Mouse (Mus musculus): ENCODE measurements at regions not wholly inside any gene's neighbourhood (a gene's known extent, or its start where the extent isn't known, plus 50 kb on each side); places are given as distances from the start of the nearest gene placed in this dataset.

- Histone ChIP-seq H3K4me2 (no peak overlapping the region), H3K9me3 (replicated peaks) (no peaks in the 10 kb centered on the region), H3K9ac (no peak overlapping the region), H3K4me3 (no peak overlapping the region), H3K27me3 (replicated peaks) (0 out of 2 replicates have a peak, but pooled peaks cover 3% of the 10 kb centered on the region), H3K36me3 (no peaks in the 10 kb centered on the region), H3K27ac (no peak overlapping the region), H3K4me1 (peaks cover 42% of the 10 kb centered on the region)
- 63% methylated on average over 10 of the region's 10 CpGs for whole genome bisulfite sequencing (ENCODE audit: insufficient replicate concordance)
- ATAC-seq, result no peak
Measured at GRCm38 (mm10) chr10:66904552-66905367, 191.2 kb upstream of the Jmjd1c start.

DNA sequence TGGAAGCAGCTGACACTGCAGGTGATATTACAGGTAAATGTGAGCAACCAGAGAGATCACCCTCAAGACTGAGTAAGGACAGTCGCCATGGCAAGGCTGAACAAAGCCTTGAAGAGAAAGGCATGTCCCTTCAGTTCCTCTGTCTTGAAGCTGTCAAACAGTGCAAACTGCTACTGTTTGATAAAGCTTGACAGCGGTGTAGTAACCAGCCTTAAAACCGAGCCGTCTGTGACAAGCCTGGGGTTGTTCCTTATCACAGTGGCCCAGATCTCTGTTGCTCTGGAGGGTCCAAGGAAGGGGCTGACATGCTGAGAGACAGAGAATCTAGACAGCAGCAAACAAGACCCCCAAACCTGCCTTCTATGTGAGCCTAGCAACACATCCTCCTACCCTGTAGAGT lies 188.1 kb upstream of the Jmjd1c start:
- no peak overlapping the region for H3K4me3 ChIP-seq
- peaks cover 38% of the 10 kb centered on the region for H3K4me1 ChIP-seq
- ATAC-seq, result peak; percentile 78
- no peak overlapping the region for H3K9ac ChIP-seq
- no peak overlapping the region for H3K27ac ChIP-seq
- H3K9me3 ChIP-seq (replicated peaks), result no peaks in the 10 kb centered on the region
- WGBS (ENCODE audit: insufficient replicate concordance), result 12% methylated on average over 4 of the region's 4 CpGs
- 0 out of 2 replicates have a peak overlapping the region, but pooled peaks have one; percentile 5 for H3K4me2 ChIP-seq
- H3K36me3 ChIP-seq, result no peaks in the 10 kb centered on the region
- H3K27me3 ChIP-seq (replicated peaks), result peaks cover 5% of the 10 kb centered on the region; the same call in 1 of the 2 replicates

DNA sequence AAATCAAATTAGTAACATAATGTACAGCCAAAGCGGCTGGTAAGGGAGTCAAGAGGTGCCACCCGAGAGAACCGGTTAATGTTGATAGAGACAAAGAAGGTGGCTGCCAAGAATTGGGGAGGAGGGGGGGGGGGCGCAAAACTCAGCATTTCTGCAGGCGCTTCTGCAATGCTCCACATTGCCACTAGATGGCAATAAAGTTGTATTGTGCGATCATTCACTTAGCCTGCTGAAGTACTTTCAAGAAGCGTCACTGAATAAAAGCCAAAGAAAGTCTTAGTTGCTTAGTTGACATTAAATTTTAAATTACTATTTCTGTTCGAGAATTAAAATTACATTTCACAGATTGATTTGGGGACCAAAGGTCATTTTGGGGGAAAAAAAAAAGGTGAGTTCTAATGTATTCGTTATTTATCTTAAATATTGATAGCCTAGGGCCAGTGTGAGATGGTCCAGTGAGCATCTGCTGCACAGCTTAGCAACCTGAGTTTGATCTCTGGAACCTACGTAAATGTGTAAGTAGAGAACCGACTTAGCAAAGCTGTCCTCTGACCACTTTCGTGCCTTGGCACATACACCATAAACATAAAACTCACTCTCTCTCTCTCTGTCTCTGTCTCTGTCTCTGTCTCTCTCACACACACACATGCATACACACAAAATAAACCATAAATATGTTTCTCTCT lies 186.6 kb upstream of the Jmjd1c start:
- Histone ChIP-seq H3K4me2 (no peak overlapping the region), H3K9me3 (replicated peaks) (no peaks in the 10 kb centered on the region), H3K27me3 (replicated peaks) (peaks cover 5% of the 10 kb centered on the region; the same call in 1 of the 2 replicates), H3K9ac (no peak overlapping the region), H3K4me1 (peaks cover 49% of the 10 kb centered on the region), H3K27ac (no peak overlapping the region), H3K36me3 (no peaks in the 10 kb centered on the region), H3K4me3 (no peak overlapping the region)
- 14% methylated on average over 12 of the region's 12 CpGs for WGBS (ENCODE audit: insufficient replicate concordance)
- no peak for ATAC-seq

GRCm38 (mm10) chr10:66909905-66910681 lies 185.8 kb upstream of the Jmjd1c start:
- H3K9ac ChIP-seq, result no peak overlapping the region
- H3K9me3 ChIP-seq (replicated peaks), result no peaks in the 10 kb centered on the region
- H3K27ac ChIP-seq, result no peak overlapping the region
- H3K4me2 ChIP-seq, result 0 out of 2 replicates have a peak overlapping the region, but pooled peaks have one; percentile 5
- peaks cover 50% of the 10 kb centered on the region for H3K4me1 ChIP-seq
- H3K36me3 ChIP-seq, result no peaks in the 10 kb centered on the region
- ATAC-seq, result 0 out of 2 replicates have a peak, but pooled peaks have one; percentile 14
- H3K27me3 ChIP-seq (replicated peaks), result peaks cover 5% of the 10 kb centered on the region; the same call in 1 of the 2 replicates
- H3K4me3 ChIP-seq, result no peak overlapping the region
- 61% methylated on average over 17 of the region's 17 CpGs for WGBS (ENCODE audit: insufficient replicate concordance)

DNA sequence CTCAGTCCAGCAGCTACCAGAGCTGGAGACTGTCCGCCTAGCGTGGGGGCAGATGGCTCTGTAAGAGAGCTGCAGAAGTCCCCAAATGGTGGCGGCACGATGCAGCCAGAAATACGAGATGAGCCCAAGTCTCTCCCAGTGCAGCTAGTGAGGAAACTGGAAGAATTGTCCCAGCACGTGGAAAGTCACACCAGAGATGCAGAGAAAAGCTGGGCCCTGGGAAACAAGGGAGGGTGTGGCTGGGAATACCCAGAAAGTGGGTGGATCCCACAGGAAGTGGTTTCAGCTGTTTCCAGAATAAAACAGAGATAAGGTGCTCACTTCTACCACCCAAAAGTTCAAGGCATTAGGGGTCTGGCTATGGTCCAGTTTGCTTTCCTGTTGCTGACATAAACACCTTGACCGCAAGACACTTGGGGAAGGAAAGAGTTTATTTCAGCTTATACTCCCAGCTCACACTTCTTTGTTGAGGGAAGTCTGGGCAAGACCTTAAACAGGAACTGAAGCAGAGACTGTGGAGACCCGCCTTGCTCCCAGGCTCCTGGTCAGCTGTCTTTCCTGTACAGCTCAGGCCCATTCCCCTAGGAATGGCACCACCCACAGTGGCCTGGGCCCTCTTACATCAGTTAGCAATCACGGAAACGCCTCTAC lies 184.5 kb upstream of the Jmjd1c start:
- no peak for ATAC-seq
- Histone ChIP-seq H3K4me2 (peak overlapping the region; percentile 30; the same call in 1 of the 2 replicates), H3K9ac (no peak overlapping the region), H3K27ac (no peak overlapping the region), H3K4me3 (no peak overlapping the region), H3K9me3 (replicated peaks) (no peaks in the 10 kb centered on the region), H3K27me3 (replicated peaks) (peaks cover 5% of the 10 kb centered on the region; the same call in 1 of the 2 replicates), H3K4me1 (peaks cover 50% of the 10 kb centered on the region), H3K36me3 (no peaks in the 10 kb centered on the region)
- WGBS (ENCODE audit: insufficient replicate concordance), result 16% methylated on average over 10 of the region's 10 CpGs

DNA sequence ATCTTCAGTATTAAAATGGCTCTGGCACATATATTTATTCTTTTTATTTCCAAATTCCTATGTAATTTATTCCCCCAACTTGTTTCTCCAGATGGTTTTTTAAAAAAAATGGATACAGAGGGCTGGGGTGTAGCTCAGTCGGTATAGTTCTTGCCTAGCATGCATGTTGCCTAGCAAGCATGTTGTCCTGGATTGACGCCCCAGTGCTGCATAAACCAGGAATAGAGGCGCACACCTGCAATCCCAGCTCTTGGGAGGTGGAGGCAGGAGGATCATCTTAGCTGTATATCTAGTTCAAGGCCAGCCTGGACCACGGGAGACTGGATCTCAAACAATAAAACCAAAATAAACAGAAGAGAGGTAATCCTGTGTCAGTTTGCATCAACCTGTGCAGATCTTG lies 183.5 kb upstream of the Jmjd1c start:
- Histone ChIP-seq H3K36me3 (no peaks in the 10 kb centered on the region), H3K4me2 (no peak overlapping the region), H3K27me3 (replicated peaks) (peaks cover 5% of the 10 kb centered on the region; the same call in 1 of the 2 replicates), H3K9me3 (replicated peaks) (no peaks in the 10 kb centered on the region), H3K9ac (no peak overlapping the region), H3K4me1 (peaks cover 50% of the 10 kb centered on the region), H3K4me3 (no peak overlapping the region), H3K27ac (no peak overlapping the region)
- WGBS (ENCODE audit: insufficient replicate concordance), result 69% methylated on average over 4 of the region's 4 CpGs
- no peak for ATAC-seq

DNA sequence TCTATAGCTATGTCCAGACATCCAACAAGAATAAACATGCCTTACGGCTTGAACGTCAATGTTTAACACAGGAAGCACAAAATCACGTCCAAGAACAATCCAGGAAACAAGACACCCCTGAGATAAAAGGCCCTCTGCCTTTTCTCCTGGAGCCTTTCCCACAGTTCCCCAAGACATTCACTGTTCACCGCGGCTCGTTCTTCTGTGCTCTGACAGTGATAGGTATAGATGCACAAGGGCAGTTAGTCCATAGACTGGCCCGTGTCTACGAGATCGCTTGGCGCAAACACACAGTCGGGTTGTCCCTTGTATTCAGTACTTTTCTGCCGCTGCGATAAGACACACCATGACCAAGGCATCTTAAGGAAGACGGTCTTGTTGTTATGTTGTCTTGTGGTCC lies 182.7 kb upstream of the Jmjd1c start:
- 41% methylated on average over 14 of the region's 14 CpGs for WGBS (ENCODE audit: insufficient replicate concordance)
- ATAC-seq, result no peak
- Histone ChIP-seq H3K4me3 (no peak overlapping the region), H3K27ac (no peak overlapping the region), H3K4me1 (peaks cover 43% of the 10 kb centered on the region), H3K4me2 (no peak overlapping the region), H3K36me3 (no peaks in the 10 kb centered on the region), H3K9me3 (replicated peaks) (no peaks in the 10 kb centered on the region), H3K9ac (no peak overlapping the region), H3K27me3 (replicated peaks) (peaks cover 5% of the 10 kb centered on the region; the same call in 1 of the 2 replicates)

DNA sequence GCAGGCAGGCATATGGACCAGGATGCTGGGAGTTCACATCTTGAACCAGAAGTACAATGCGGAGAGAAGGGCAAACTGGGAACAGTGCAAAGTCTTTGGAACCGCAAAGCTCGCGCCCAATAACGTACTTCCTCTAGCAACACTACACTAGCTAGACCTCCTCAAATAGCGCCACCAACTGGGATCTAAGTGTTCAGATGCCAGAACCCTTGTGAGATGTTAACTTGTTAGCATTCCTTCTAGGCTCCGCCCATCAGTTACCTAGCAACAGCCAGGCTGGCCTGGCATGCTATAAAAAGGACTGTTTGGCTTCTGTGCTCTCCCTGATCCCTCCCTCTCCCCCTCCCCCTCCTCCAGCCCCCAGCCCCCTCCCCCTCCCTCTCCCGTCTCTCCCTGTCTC lies 182.3 kb upstream of the Jmjd1c start:
- WGBS (ENCODE audit: insufficient replicate concordance), result 40% methylated on average over 8 of the region's 8 CpGs
- H3K27me3 ChIP-seq (replicated peaks), result peaks cover 5% of the 10 kb centered on the region; the same call in 1 of the 2 replicates
- no peaks in the 10 kb centered on the region for H3K9me3 ChIP-seq (replicated peaks)
- H3K36me3 ChIP-seq, result no peaks in the 10 kb centered on the region
- no peak for ATAC-seq
- no peak overlapping the region for H3K4me2 ChIP-seq
- H3K4me1 ChIP-seq, result peaks cover 39% of the 10 kb centered on the region
- H3K9ac ChIP-seq, result no peak overlapping the region
- no peak overlapping the region for H3K4me3 ChIP-seq
- no peak overlapping the region for H3K27ac ChIP-seq

DNA sequence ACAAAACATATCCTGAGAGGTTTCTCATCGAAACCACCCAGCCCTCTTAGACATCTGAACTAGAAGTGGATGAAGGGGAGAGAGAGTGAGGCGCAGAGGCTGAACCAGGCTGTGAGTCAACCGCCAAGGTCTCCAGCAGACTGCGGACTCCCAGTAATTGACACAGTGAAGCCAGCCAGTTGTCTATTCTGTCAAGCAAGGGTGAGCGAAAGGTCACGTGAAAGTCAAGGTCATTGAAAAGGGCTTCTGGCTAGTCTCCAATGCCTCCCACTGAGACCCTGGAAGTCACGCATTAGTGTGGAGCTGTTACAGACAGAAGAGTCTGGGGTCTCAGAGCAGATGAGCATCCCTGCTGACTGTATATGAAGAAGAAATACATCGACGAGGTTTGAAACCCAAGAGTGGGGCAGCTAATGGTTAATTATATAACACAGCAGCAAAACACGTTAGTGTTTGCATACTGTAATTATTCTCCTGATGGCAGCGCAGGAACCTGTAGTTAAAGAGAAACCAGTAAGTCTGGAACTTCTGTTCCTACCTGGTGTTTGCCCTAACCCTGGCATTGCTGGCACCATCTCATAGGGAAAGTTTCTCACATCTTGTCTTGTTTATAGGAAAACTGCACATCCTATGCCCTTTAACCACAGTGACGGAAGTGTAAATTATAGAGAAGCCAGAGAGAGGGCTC lies 181.5 kb upstream of the Jmjd1c start:
- no peak for ATAC-seq
- Histone ChIP-seq H3K9ac (no peak overlapping the region), H3K9me3 (replicated peaks) (no peaks in the 10 kb centered on the region), H3K4me2 (no peak overlapping the region), H3K27me3 (replicated peaks) (peaks cover 6% of the 10 kb centered on the region; the same call in 1 of the 2 replicates), H3K4me1 (peaks cover 33% of the 10 kb centered on the region), H3K27ac (no peak overlapping the region), H3K36me3 (no peaks in the 10 kb centered on the region), H3K4me3 (no peak overlapping the region)
- WGBS (ENCODE audit: insufficient replicate concordance), result 65% methylated on average over 12 of the region's 12 CpGs

- H3K9me3 ChIP-seq (replicated peaks), result no peaks in the 10 kb centered on the region
- WGBS (ENCODE audit: insufficient replicate concordance), result 39% methylated on average over 10 of the region's 10 CpGs
- H3K4me2 ChIP-seq, result no peak overlapping the region
- peaks cover 36% of the 10 kb centered on the region for H3K4me1 ChIP-seq
- H3K27ac ChIP-seq, result no peak overlapping the region
- no peaks in the 10 kb centered on the region for H3K36me3 ChIP-seq
- peaks cover 13% of the 10 kb centered on the region; the same call in 1 of the 2 replicates for H3K27me3 ChIP-seq (replicated peaks)
- no peak overlapping the region for H3K4me3 ChIP-seq
- no peak for ATAC-seq
- H3K9ac ChIP-seq, result no peak overlapping the region
Measured at GRCm38 (mm10) chr10:66915801-66916200, 180.1 kb upstream of the Jmjd1c start.

- H3K9me3 ChIP-seq (replicated peaks), result no peaks in the 10 kb centered on the region
- H3K27ac ChIP-seq, result no peak overlapping the region
- H3K4me1 ChIP-seq, result peaks cover 37% of the 10 kb centered on the region
- H3K27me3 ChIP-seq (replicated peaks), result peaks cover 18% of the 10 kb centered on the region
- H3K4me3 ChIP-seq, result no peak overlapping the region
- no peak for ATAC-seq
- H3K9ac ChIP-seq, result no peak overlapping the region
- no peaks in the 10 kb centered on the region for H3K36me3 ChIP-seq
- WGBS (ENCODE audit: insufficient replicate concordance), result 51% methylated on average over 2 of the region's 2 CpGs
- no peak overlapping the region for H3K4me2 ChIP-seq
Measured at GRCm38 (mm10) chr10:66917725-66918124, 178.2 kb upstream of the Jmjd1c start.

All from liver, embryonic 12.5 days (tissue).